Mouse (Mus musculus): ENCODE data around the gene Chodl. TPM values are rescaled to one million over a fixed set of nuclear protein-coding genes. Genes with fewer than 3 reads are reported as not detected.

Chodl gene
- 0.57 and 0.73 TPM in 2 replicates for polyA plus RNA-seq (2016; fragmentation: Nextera tagmentation; extraction: Ambion mirVana)

- no peaks in the 10 kb centered on the region for H3K36me3 ChIP-seq (replicated peaks)
- H3K27ac ChIP-seq = peak within 1 kb of the TSS; percentile 58; the same call in 1 of the 2 replicates
- WGBS = 16% methylated on average over 19 of the region's 19 CpGs
- DNase-seq (ENCODE audit: extremely low spot score, low spot score) = peak; percentile 38
- H3K4me3 ChIP-seq = peak within 1 kb of the TSS; percentile 61
- no peaks in the 10 kb centered on the region for H3K9me3 ChIP-seq
- H3K4me1 ChIP-seq = peaks cover 13% of the 10 kb centered on the region
- peaks cover 17% of the 10 kb centered on the region for H3K27me3 ChIP-seq (ENCODE audit: poor library complexity, severe bottlenecking)
Measured at GRCm38 (mm10) chr16:78930382-78931286, at the start of gene Chodl. Chodl (plus strand) TSS chr16:78930948.

- WGBS = 83% methylated on average over 5 of the region's 5 CpGs
- no peak overlapping the region for H3K4me3 ChIP-seq
- H3K27ac ChIP-seq = no peak overlapping the region
- no peak for DNase-seq (ENCODE audit: extremely low spot score, low spot score)
- no peaks in the 10 kb centered on the region for H3K27me3 ChIP-seq (ENCODE audit: poor library complexity, severe bottlenecking)
- H3K36me3 ChIP-seq (replicated peaks) = no peaks in the 10 kb centered on the region
- no peaks in the 10 kb centered on the region for H3K4me1 ChIP-seq
- H3K9me3 ChIP-seq = no peaks in the 10 kb centered on the region
Measured at GRCm38 (mm10) chr16:78922644-78923043, 8.1 kb upstream of the Chodl start.

GRCm38 (mm10) chr16:78931287-78932025 is 708 bp downstream of the Chodl start:
- 13% methylated on average over 16 of the region's 16 CpGs for WGBS
- no peak for DNase-seq (ENCODE audit: extremely low spot score, low spot score)
- Histone ChIP-seq H3K4me1 (peaks cover 13% of the 10 kb centered on the region), H3K36me3 (replicated peaks) (no peaks in the 10 kb centered on the region), H3K27ac (peak overlapping the region; percentile 58; the same call in 1 of the 2 replicates), H3K9me3 (no peaks in the 10 kb centered on the region), H3K27me3 (ENCODE audit: poor library complexity, severe bottlenecking) (peaks cover 17% of the 10 kb centered on the region), H3K4me3 (peak overlapping the region; percentile 61)

GRCm38 (mm10) chr16:78934298-78934697 is 3.5 kb downstream of the Chodl start:
- Histone ChIP-seq H3K4me1 (peaks cover 13% of the 10 kb centered on the region), H3K27ac (no peak overlapping the region), H3K36me3 (replicated peaks) (no peaks in the 10 kb centered on the region), H3K27me3 (ENCODE audit: poor library complexity, severe bottlenecking) (peaks cover 17% of the 10 kb centered on the region), H3K4me3 (no peak overlapping the region), H3K9me3 (no peaks in the 10 kb centered on the region)
- 94% methylated on average over 2 of the region's 2 CpGs for WGBS
- no peak for DNase-seq (ENCODE audit: extremely low spot score, low spot score)

GRCm38 (mm10) chr16:78937755-78938154 is 7.0 kb downstream of the Chodl start:
- H3K27ac ChIP-seq = no peak overlapping the region
- no peaks in the 10 kb centered on the region for H3K27me3 ChIP-seq (ENCODE audit: poor library complexity, severe bottlenecking)
- H3K9me3 ChIP-seq = no peaks in the 10 kb centered on the region; the same call in 1 of the 2 replicates
- no peak overlapping the region for H3K4me3 ChIP-seq
- H3K36me3 ChIP-seq (replicated peaks) = no peaks in the 10 kb centered on the region
- no peak for DNase-seq (ENCODE audit: extremely low spot score, low spot score)
- H3K4me1 ChIP-seq = no peaks in the 10 kb centered on the region
- 85% methylated on average over 8 of the region's 8 CpGs for WGBS

- Histone ChIP-seq H3K27ac (no peak overlapping the region), H3K27me3 (ENCODE audit: poor library complexity, severe bottlenecking) (no peaks in the 10 kb centered on the region), H3K9me3 (no peaks in the 10 kb centered on the region), H3K4me1 (no peaks in the 10 kb centered on the region), H3K36me3 (replicated peaks) (no peaks in the 10 kb centered on the region), H3K4me3 (no peak overlapping the region)
- 88% methylated on average over 4 of the region's 4 CpGs for WGBS
- no peak for DNase-seq (ENCODE audit: extremely low spot score, low spot score)
Measured at GRCm38 (mm10) chr16:78950359-78950758, 19.6 kb downstream of the Chodl start.

GRCm38 (mm10) chr16:78957434-78957833 is 26.7 kb downstream of the Chodl start:
- Histone ChIP-seq H3K27ac (no peak overlapping the region), H3K4me1 (peaks cover 2% of the 10 kb centered on the region; the same call in 1 of the 2 replicates), H3K27me3 (ENCODE audit: poor library complexity, severe bottlenecking) (no peaks in the 10 kb centered on the region), H3K4me3 (no peak overlapping the region), H3K36me3 (replicated peaks) (no peaks in the 10 kb centered on the region), H3K9me3 (no peaks in the 10 kb centered on the region)
- DNase-seq (ENCODE audit: extremely low spot score, low spot score) = no peak
- WGBS = 77% methylated on average over 2 of the region's 2 CpGs

GRCm38 (mm10) chr16:78969091-78969731 is 38.5 kb downstream of the Chodl start:
- H3K9me3 ChIP-seq = no peaks in the 10 kb centered on the region
- WGBS = 42% methylated on average over 13 of the region's 13 CpGs
- H3K27me3 ChIP-seq (ENCODE audit: poor library complexity, severe bottlenecking) = no peaks in the 10 kb centered on the region
- H3K4me1 ChIP-seq = no peaks in the 10 kb centered on the region
- no peak for DNase-seq (ENCODE audit: extremely low spot score, low spot score)
- H3K27ac ChIP-seq = no peak overlapping the region
- no peak overlapping the region for H3K4me3 ChIP-seq
- H3K36me3 ChIP-seq (replicated peaks) = no peaks in the 10 kb centered on the region

GRCm38 (mm10) chr16:78974099-78974498 is 43.4 kb downstream of the Chodl start:
- no peaks in the 10 kb centered on the region for H3K36me3 ChIP-seq (replicated peaks)
- no peak overlapping the region for H3K27ac ChIP-seq
- peaks cover 3% of the 10 kb centered on the region; the same call in 1 of the 2 replicates for H3K4me1 ChIP-seq
- no peaks in the 10 kb centered on the region for H3K27me3 ChIP-seq (ENCODE audit: poor library complexity, severe bottlenecking)
- DNase-seq (ENCODE audit: extremely low spot score, low spot score) = no peak
- 91% methylated on average over 13 of the region's 13 CpGs for WGBS
- no peak overlapping the region for H3K4me3 ChIP-seq
- no peaks in the 10 kb centered on the region for H3K9me3 ChIP-seq

- Histone ChIP-seq H3K36me3 (replicated peaks) (no peaks in the 10 kb centered on the region), H3K27me3 (ENCODE audit: poor library complexity, severe bottlenecking) (no peaks in the 10 kb centered on the region), H3K4me3 (no peak overlapping the region), H3K27ac (no peak overlapping the region), H3K4me1 (peaks cover 3% of the 10 kb centered on the region; the same call in 1 of the 2 replicates), H3K9me3 (no peaks in the 10 kb centered on the region)
- 31% methylated on average over 8 of the region's 8 CpGs for WGBS
- no peak for DNase-seq (ENCODE audit: extremely low spot score, low spot score)
Measured at GRCm38 (mm10) chr16:78976384-78976783, 45.6 kb downstream of the Chodl start.
